Mouse (Mus musculus) left cerebral cortex, adult 11 months (tissue): ENCODE measurements at regions not wholly inside any gene's neighbourhood (a gene's known extent, or its start where the extent isn't known, plus 50 kb on each side); places are given as distances from the start of the nearest gene placed in this dataset.

Source experiments
- DNase-seq: peaks from one replicate; pipeline ENCODE4 v3.0.0; 2022; ENCODE audit warnings: low spot score

DNA sequence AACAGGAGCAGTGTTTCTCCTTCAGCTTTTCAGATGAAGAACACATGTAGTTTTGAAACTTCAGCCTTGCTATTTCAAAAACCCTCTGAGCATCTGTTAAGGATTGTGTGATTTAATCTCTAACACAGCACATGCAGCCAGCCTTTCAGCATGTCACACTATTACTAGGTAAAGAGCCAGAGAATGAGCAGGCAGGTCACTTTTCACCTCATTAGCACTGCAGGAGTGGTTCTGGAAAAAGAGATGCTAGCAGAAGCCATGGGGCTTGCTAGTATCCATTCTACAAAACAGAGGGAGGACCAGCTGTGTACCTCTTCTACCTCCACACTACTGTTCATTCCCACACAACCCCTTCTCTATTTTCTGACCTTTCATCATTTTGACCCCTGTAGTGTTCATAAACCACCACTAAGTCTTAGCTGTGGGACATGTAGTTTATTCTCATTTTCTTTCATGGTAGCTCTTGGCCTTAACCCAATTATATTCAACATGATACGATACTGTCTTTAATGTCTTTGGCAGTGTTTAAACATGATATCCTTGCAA, 535.1 kb upstream of the Alcam start:
- no peak for DNase-seq

DNA sequence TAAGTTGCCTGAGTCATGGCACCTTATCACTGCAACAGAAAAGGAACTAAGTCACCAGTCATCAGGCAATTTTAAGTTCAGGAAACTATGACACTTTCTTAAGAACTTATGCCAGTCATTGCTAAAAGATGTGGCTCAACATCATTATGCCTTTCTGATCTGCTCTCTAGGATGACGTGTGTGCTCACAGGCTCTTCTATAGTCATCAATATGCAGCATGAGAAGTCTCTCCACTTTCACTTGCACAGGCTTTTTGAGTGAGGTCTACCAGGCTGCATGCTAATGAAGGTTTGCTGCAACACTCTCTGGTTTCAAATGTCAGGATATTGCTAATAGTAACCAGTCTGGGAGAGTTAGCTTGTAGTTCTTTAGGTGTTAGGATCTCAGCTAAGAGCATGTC, 530.5 kb upstream of the Alcam start:
- no peak for DNase-seq

DNA sequence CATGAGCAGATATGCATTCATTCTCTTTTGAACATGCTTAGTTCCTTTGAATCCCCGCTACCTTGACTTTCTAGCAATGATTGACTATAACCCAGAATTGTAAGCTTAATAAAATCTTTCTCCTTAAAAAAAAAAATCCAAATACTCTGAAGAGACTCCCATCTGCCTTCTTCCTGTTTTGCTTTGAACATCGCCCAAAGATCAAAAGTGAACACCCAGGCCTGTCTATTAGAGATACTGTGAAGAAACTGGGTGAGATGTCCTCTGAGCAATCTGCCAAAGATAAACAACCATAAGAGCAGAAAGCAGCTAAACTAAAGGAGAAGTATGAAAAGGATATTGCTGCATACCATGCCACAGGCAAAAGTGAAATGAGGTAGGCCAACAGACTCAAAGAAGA, 527.1 kb upstream of the Alcam start:
- no peak for DNase-seq

DNA sequence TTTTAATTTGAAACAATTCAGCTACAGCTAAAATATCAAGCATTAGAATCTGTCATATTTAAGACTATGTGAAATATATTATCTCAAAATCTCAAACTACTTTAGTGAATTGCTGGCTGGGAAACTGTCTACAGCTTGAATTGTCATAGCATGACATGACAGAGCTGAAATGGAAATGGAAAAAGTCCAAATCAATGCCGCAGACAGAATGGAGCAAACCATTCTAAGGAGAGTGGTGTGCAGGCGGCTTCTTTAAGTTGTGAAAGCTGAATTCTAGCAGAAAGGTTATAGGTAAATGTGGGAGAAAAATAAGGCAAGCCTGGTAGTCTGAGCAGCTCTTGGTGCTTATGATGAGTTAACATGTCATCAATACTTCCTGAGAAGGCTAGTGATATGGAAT, 518.9 kb upstream of the Alcam start:
- DNase-seq: no peak

DNA sequence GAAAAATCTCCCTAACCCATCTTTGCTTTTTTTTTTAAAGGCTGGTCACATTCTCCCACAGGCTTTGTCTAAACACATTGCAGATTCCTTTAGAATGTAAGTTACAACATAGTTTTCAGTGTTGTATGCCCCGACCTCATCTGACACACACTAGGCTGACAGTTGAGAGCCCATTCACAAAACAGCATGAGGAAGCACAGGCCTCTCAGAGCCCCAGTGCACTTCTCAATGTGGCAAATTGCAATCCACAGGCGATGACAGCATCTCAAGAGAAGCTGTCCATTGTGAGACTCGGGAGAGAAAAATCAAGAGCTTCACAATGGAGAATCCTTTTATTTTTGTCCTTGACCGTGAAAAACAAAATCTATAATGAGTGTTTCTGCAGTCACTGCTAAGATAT, 493.8 kb upstream of the Alcam start:
- no peak for DNase-seq

DNA sequence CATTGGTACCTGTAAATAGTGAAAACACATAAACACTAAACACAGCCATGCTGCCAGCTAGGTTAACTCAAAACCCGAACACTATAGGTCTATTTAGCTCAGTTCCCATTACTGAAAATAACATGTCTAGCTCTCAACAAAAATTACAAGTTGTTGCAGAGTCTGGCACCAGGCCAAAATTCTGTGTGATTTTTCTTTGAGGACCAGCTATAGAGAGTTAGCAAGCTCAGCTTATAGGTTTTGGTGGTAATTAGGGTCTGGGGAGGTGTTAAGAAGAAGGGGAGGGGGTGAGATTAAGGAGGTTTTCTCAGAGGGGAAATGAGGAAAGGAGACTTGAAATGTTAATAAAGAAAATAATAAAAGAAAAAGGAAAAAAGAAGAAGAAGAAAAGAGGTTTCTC, 480.9 kb upstream of the Alcam start:
- no peak for DNase-seq

DNA sequence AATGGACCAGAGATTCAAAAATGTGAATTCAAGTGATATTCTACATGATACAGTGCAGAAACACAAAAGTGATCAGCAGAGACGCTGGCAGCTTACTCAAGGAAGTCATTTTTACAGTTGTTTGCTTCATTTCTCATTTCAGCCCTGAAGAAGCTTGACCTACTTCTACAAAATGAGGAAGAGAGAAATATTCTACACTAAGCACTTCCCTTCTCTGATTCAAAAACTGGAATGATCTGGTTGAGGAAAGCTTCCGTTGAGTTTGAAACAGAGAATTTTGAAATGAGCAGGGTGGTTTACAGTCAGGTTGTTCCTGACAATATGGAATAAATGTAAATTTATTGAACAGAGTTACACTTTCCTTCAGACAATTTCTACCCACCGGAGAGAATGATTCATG, 478.1 kb upstream of the Alcam start:
- no peak for DNase-seq

DNA sequence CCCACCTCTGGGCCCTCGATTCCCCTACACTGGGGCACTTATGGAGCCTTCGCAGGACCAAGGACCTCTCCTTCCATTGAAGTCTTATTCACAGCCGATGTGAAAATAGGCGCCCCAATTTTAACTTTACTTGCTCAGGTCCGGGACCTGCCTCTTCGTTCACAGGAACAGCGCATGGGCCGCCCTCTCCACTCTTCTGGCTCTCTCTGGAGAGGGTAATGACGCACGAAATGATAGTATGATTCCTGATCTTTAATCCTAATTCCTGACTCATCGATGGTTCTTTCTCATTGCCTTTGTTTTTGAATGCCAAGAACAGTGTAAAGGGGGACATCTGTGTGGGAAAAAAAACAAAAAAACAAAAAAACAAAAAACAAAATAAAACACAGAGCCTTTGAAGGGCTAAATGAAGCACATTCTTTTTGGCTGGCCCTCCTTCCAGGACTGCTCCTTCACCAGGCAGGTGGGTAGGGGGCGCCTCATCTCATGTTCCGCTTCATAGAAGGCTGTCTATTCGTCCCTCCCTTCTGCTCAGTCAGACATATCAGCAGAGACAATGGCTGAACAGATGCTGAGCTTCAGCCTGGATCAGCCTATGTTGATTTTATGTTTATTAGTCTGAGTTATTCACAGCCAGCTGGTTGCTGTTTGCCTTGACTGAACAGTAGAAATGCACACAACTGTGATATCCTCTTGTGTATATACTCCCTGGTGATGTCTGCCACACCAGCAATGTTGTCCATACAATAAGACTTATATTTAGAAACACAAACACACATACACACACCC, 438.8 kb upstream of the Alcam start:
- no peak for DNase-seq

DNA sequence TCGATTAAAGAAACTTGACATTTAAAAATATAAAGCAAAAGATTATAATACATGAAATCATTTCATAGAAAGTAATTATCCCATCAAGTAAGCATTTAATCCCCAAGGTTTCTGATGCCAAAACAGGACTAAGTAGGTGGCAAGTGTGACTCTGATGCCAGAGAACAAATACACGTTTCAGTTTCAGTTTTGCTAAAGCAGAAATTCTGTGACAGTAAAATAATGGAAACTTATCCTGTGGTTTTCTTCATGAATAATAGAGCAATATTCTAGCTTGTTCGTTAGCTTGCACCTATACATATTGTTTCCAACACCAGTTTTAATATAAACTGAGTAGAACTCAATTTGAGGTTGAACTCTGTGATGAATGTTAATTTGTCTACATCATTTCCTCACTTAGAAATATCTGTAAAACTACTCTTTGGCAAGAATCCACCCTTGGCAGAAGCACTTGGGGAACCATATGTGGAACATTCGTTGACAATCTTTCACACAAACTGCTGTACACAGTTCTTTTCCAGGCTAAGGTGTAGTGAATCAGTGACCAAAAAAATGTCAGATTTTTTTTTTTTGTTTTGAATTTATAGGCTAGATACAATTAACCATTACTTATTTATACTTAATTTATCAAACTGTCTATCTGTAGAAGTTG, 425.7 kb upstream of the Alcam start:
- DNase-seq: peak; percentile 9

DNA sequence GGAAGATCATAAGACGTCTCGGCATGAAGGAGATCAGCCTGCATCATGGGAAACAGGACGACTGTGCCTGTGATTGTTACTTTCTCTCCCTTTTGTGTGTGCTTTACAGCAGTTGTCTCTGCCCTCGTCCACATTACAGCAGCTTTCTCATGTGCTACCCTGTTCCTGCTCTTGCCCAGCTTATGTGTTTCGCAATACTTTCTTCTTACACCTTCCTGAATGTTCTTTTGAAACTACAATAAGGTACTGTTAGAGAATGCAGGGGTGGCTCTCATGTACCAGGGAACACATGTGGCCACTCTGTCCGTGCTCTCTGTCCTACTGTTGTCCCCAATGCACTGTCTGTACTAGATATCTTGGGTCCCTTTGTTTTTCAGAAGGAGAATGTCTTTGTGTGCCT, 414.0 kb upstream of the Alcam start:
- DNase-seq: no peak

DNA sequence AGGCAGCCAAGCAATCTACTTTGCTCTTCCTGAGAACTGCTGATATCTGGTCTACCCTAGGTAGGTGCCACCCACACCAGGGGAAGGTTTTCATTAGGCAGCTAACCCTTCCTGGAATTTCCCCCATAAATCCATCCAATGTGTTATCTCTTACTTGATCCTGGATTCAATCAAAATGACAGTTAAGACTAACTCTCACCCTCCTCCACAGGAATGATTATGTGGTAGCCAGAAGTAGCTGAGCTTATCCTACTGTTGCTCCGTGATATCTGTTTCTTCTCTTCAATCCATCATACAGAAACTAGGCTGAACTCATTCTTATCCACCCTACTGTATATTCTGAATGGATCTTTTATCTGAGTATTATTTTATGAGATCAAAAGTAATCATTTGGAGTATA, 409.7 kb upstream of the Alcam start:
- no peak for DNase-seq

DNA sequence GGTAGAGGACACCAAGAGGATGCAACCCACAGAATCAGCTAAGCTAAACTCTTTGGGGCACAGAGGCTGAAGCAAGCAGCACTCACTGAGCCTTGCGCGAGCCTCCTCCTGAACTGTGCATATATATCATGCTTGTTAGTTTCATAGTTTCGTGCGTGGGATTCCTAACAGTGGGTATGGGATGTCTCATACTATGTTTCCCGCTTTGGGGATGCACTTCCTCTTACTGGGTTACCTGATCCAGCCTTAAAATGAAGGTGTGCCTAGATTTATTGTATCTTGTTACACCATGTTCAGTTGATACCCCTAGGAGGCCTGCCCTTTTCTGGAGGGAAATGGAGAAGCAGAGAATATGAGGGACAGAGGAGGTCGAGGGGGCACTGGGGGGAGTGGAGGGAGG, 407.4 kb upstream of the Alcam start:
- no peak for DNase-seq

DNA sequence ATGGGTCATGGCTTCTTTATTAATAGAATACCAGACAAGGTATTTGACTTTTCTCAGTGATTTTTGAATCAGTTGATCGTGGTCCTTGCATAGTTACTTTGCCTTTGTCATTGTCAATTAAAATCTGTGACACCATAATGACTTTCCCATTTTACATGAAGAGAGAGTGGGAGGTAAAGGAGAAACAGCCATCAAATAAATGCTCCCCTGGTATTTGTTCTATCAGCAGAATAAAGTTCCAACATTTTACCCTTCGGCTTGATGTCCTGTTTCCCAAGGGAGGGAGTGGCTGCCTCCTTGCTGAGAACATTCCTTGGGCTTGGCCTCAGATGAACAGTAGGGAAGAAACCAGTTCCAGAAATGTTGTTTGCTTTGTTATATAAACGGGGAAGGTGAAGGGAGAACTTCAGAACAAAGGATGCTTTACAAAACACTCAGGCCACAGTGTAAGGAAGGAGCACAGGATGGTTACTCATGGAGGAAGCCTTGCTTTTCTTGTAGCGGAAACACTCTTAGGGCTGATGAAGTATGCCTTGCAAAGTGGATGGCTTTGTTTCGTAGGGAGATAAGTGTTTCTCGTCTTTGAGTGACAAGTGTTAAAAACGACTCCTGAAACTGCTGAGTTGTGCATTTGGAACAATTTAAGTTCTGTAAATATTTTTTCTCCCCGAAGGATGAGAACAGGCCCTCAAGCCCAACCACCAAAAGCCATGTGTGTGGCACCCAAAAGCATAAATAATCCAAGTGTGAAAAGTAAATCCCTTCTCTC, 404.8 kb upstream of the Alcam start:
- DNase-seq: no peak

DNA sequence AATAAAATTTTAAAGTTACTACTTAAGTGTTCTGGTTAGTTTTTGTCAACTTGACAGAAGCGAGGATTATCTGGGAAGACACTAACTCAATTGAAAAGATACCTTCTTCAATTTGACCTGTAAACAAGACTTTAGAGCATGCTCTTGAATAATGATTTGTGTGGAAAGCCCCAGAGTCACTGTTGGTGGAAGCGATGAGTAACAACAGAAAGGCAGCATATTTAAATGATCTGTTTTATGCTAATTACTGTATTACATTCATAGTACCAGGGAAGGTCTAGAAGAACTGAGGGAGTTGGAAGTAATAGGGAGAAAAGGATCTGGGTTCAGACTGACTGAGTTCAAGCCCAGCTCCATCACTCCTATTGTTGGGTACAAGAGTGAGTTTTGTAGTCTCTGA, 397.3 kb upstream of the Alcam start:
- no peak for DNase-seq

DNA sequence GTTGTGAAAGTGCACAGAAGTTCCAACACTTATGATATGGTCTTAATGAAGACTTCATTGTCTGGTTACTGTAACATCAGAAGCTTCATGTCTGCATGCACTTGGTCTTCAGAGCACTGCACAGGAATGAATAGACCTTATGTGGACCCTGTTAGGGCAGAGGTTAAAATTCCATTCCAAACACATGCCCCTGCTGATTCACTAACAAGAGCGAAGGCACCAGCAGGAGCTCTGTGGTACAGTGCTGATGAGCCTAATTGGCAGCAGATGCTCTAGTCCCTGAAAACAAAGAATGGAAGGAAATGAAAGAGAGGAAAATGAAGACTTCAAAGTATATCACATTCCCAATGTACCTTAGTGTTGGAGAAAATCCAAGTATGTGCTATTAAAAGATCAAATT, 365.1 kb upstream of the Alcam start:
- no peak for DNase-seq

DNA sequence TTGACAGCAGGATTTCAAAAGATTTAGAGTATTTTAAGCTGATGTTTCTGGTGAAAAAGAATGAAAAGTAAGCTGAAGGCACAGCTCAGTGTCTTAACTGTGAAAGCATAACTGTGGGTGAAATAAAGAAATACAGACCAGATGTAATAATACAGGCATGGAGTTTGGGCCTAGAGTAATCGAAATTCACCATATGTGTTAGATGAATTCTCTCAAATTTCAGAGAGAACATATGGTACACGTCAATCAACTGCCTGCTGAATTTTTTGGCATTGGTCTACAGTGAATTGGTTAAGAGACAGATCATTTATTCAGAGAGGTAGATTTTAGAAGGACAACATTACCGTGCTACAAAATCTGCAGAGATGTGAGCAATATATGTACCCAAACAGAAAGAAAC, 357.3 kb upstream of the Alcam start:
- no peak for DNase-seq

DNA sequence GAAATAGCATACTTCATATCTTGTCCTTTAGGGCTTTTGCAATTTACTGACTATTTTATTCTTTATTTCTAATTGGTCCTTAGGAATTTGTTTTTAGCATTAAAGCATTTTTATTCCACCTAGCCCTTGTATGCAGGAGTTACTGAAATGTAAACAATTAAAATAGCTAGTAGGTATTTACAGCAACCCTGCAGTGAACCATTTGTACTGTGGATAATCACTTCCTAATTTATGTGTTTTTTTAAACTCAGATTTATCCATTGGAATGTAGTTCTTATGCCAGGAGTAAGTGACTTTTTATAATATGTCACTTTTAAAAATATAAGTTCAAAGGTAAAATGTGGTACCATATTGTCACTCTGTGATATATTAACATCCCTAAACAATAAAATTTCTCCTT, 350.5 kb upstream of the Alcam start:
- DNase-seq: no peak

DNA sequence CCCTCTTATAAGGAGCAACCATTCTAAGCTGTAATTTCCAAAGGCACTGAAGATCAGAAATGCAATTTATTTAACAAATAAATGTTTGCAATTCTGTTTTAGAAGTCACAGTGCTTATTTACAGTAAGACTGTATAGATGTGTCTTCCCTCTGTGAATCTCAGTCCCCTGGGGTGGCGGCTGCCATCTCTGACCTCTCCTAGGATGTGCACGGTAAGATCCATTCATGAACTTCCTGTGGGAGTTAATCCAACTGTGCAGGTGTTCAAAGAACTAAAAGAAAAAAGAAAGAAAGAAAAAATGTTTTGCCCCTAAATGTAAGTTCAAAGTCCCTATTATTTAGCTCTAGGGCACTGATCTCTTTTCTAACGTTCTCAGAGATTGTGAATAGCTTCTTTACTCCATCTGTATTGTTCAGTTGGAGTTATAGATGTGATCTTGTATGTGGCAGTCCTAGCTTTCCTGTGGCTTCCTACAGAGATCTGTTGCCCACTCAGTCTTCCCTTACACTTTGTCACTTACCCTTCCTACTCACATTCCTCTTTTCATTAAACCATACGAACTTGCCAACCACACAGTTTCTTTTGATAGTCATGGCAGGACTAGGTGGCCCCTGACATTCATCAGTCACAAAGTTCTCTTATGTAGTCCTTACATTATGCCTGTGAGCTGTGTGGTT, 346.0 kb upstream of the Alcam start:
- DNase-seq: no peak

DNA sequence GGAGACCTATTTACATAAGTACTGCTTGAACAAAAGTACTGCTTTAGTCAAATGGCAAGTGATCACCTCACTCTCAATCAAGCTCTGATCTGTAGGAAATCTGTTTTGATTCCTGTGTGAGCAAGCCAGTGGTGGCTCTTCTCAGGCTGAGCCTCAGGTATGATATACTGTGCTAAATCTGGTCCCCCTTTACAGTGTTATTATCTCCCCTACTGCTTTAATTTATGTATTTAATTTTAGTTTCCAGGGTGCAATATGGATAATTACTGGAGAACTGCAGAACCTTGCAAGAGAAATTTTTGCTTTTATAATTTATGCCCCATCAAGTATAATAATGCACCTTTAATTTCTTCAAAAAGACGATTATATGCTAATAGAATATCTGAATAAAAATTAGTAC, 341.3 kb upstream of the Alcam start:
- no peak for DNase-seq

DNA sequence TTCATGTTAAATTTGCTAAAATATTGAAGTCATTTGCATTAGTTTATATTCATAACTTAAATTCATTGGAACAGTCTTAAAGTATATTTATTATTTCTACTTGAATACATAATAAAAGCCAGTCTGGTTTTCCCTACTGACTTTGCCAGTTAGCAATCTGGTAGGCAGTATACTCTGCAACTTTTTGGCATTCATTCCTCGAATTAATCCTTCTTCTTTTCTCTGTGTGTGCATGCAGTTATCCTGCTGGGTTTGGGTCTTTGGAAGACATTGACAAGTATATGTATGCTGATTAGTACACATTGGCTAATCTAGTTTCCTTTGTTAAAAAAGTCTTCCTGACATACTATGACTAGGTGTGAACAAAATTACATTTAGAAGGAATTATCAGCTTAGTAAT, 336.1 kb upstream of the Alcam start:
- no peak for DNase-seq

DNA sequence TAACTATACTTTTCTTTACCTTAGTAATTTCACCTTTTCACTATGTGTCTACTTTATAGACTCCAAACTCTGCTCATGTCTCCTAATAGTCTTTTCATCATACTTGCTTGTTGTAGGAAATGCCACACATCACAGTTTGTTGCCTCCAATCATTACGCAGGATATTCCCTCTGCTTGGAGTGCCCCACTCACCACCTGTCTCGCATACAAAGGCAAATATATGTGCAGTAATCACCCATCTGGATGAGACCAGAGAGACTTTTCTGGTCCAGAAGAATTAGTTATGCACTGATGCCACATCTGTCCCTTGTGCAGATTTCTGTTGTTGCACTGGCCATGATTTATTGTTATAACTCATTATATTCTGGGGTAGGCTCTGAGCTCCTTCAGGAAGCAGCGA, 293.9 kb upstream of the Alcam start:
- DNase-seq: no peak

DNA sequence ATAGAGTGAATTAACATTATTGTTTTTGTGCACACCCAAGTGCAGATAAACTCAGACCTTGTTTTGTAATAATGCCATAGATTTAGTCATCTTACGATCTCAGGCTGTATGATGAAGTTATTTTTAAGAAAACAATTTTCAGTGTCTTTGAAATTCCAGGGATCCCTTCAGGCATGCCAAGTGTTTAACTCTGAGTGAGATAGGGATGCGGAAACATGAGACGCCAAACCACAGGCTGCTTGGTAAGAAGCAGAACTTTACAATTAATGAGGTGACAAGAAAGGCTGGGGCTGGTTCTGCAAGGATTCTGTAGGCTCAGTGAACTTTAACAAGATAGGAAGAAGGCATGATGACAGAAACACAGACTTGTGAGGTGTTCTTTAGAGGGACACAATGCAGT, 292.3 kb upstream of the Alcam start:
- DNase-seq: no peak

DNA sequence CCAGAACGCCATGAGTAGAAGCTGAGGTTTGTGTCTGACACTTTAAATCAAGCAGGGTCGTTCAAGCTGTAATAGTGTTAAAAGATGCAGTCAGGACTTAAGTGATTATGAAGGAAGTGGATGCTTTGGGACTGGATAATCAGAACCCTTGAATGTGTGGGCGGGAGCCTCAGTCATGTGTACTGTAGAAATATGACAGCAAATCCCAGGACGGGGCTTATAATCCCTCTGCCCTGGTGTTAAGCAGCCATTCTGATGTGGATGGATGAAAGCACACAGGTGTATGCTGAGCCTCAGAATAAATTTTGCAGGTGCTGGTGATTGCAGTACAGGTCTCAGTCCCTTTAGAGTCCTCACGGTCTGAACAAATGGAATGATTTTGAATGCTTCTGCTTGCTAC, 290.8 kb upstream of the Alcam start:
- no peak for DNase-seq
